Mouse (Mus musculus): ENCODE measurements around the gene Ly6g6e.

GRCm38 (mm10) chr17:35103221-35103690 lies 26.6 kb downstream of the Ly6g6e start:
- TF ChIP-seq CTCF (IDR thresholded peaks at IDR 0.05; ENCODE audit: control insufficient read depth, insufficient read depth, insufficient read length): no peak
- TF ChIP-seq MYOG (IDR thresholded peaks at IDR 0.05; ENCODE audit: control insufficient read depth, extremely low read depth, insufficient read length): no peak
- no peak for TF ChIP-seq USF1 (IDR thresholded peaks at IDR 0.05; ENCODE audit: low read depth)
- TF ChIP-seq CEBPB (IDR thresholded peaks at IDR 0.05; ENCODE audit: low read depth): no peak
